Mouse (Mus musculus) testis, adult 2 months (tissue): ENCODE measurements around the gene Gm49387.

Experiments used
- CTCF ChIP-seq: fragments of 200-500 bp; IDR thresholded peaks from 2 replicates; pipeline ENCODE4 v1.5.1; 2012; ENCODE audit warnings: low read depth, mild to moderate bottlenecking, inconsistent platforms, low read length, moderate library complexity; ENCODE audit not compliant: control insufficient read depth, insufficient read depth, insufficient replicate concordance
- POLR2A ChIP-seq: fragments of 200-500 bp; IDR thresholded peaks from 2 replicates; pipeline ENCODE4 v1.6.1; 2012; ENCODE audit warnings: low read depth, mild to moderate bottlenecking, inconsistent platforms, low read length, moderate library complexity; ENCODE audit not compliant: control insufficient read depth

DNA sequence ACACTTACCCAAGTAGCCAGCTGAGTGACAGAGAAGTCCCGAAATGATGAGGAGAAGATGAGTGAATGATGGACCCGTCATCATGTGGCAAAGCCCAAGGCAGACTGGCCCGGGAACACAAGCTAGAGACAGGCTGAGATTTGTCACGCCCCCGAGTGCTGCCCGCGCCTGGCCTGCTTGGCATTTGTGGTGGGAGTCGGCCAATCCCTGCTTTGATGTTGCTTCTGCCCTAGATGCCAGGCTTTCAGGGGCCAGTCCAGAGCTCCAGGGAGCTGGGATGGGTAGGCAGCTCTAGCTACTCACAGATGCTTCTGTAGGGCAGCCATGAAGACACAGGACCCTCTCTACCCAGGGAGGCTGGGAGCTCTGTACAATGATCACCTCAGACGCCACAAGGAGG is 82.9 kb downstream of the Gm49387 start:
- TF ChIP-seq CTCF: no peak
- no peak for TF ChIP-seq POLR2A
